ENCODE assay signal across 8 mouse cellular contexts in genomic region chr11:47378843-47379629, GRCm38 (mm10).
A peak's percentile ranks its signal among the peaks of the same experiment; 100 is the strongest.
DNase-seq lines count a peak whose midpoint lies in the region; ATAC-seq and TF ChIP-seq lines count a peak whose summit lies in the region.

No protein-coding gene starts in this region.

- peak overlapping the region; percentile 89 for H3K27ac ChIP-seq in brown adipose tissue, adult 24 weeks (replicated peaks; ENCODE audit: low read depth, low read length)
- peak overlapping the region; percentile 13; the same call in 1 of the 2 replicates for H3K27ac ChIP-seq in hindbrain, embryonic 13.5 days

- peak overlapping the region; percentile 56 for H3K4me2 ChIP-seq in hindbrain, embryonic 13.5 days

- peak; percentile 29 to 44 for DNase-seq in frontal cortex, postnatal 36 days (ENCODE audit: low spot score in 2 of 2)
- DNase-seq in left cerebral cortex, adult 11 months (ENCODE audit: low spot score) = peak; percentile 2
- peak; percentile 45 for DNase-seq in lung, postnatal 14 days
- peak; percentile 31 for DNase-seq in right cerebral cortex, postnatal 25 days

- no peak for TF ChIP-seq CTCF in E14TG2a.4 (conservative IDR thresholded peaks at IDR 0.05; ENCODE audit: low read length)

- H3K9me3 ChIP-seq in E14TG2a.4 (ENCODE audit: low read length) = no peaks in the 10 kb centered on the region
- H3K9me3 ChIP-seq in hindbrain, embryonic 13.5 days = no peaks in the 10 kb centered on the region

- H3K4me1 ChIP-seq in E14TG2a.4 (replicated peaks; ENCODE audit: low read depth, low read length) = peaks cover 26% of the 10 kb centered on the region
- no peaks in the 10 kb centered on the region for H3K4me1 ChIP-seq in brown adipose tissue, adult 24 weeks (ENCODE audit: control insufficient read depth, insufficient read depth, insufficient read length, low read length)
- H3K4me1 ChIP-seq in hindbrain, embryonic 13.5 days (replicated peaks) = peaks cover 13% of the 10 kb centered on the region

- H3K36me3 ChIP-seq in E14TG2a.4 (ENCODE audit: insufficient read depth, low read length) = no peaks in the 10 kb centered on the region
- no peaks in the 10 kb centered on the region for H3K36me3 ChIP-seq in hindbrain, embryonic 13.5 days

- peak overlapping the region; percentile 60 for H3K4me3 ChIP-seq in E14TG2a.4 (replicated peaks; ENCODE audit: low read length)
- peak overlapping the region; percentile 77 for H3K4me3 ChIP-seq in brown adipose tissue, adult 24 weeks (ENCODE audit: insufficient read depth, low read depth, low read length)
- peak overlapping the region; percentile 34 for H3K4me3 ChIP-seq in hindbrain, embryonic 13.5 days

- peaks cover 22% of the 10 kb centered on the region for H3K27me3 ChIP-seq in E14TG2a.4 (ENCODE audit: insufficient read depth, low read length)
- H3K27me3 ChIP-seq in hindbrain, embryonic 13.5 days = 0 out of 2 replicates have a peak, but pooled peaks cover 5% of the 10 kb centered on the region

- ATAC-seq in hindbrain, embryonic 13.5 days (ENCODE audit: low FRiP score) = peak; percentile 85
- ATAC-seq in inflammation-experienced regulatory T-cells, adult 6 months = no peak

- H3K9ac ChIP-seq in hindbrain, embryonic 13.5 days = peak overlapping the region; percentile 67

- 18% methylated on average over 25 of the region's 25 CpGs for WGBS in hindbrain, embryonic 13.5 days
